Mouse (Mus musculus) mesoderm, embryonic 11.5 days (tissue): ENCODE measurements at regions not wholly inside any gene's neighbourhood (a gene's known extent, or its start where the extent isn't known, plus 50 kb on each side); places are given as distances from the start of the nearest gene placed in this dataset.

Source experiments
- DNase-seq: peaks from one replicate; pipeline ENCODE4 v3.0.0-alpha.2; 2012; ENCODE audit warnings: low read depth, low spot score

DNA sequence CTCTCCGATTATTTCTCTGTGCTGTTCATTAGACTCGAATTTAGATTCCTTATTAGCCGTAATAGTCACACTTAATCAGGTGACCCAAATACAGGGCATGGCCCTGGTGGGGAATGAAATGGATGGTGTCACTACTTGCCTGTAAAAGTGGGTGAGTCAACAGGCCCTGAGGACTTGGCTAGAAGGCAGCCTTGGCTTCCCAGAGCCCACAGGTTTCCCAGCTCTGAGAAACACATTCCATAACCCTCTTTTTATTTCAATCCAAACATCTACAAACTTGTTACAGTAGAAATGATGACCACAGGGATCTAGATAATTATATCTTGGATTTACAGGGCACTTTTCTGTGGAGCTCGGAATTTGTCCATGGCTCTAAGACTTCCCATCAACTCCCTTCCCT is 105.2 kb upstream of the Slc7a11 start:
- DNase-seq = no peak

DNA sequence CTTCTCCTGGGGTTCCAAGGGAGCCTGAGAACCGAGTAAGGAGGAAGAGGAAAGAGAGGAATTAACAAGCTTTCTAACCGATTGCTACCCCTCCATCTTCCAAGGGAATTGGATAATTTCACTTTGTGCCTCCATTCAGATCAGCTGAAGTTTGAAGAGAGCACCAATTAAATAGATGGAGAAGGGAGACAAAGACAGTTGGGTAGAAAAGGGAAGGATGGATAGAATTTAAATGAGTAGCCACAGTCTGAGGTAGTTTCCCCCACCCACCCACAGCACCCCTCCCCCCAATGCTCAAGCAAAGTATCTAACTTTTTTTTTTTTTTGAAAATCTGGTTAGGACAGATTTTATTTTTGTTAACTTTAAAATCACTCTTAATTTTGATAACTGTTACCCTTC is 87.2 kb upstream of the Slc7a11 start:
- no peak for DNase-seq

- no peak for DNase-seq
Observed at GRCm38 (mm10) chr3:50524006-50524405, 80.6 kb upstream of the Slc7a11 start.

DNA sequence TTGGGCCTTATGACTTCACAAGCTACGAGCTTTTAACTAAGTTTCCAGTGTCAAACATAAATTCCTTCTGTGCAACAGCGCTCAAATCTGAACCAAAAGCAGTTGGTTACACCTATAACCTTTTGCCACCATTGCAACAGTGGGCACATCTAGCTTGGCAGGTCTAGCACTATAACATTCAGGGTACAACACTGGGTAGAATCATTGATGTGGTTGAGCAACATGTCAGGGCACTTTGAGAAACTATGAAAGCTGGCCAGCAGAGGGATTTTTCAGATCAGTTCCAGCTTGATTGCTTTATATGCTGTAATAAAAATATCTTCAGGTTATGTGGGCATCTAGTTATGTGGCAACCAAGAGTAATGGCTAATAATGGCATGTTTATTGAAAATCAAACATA is 63.8 kb upstream of the Slc7a11 start:
- DNase-seq = no peak
